Mouse (Mus musculus): Measurements from ENCODE around the gene Gm45837. TPM values are rescaled to one million over a fixed set of nuclear protein-coding genes. Genes with fewer than 3 reads are reported as not detected.

Gene Gm45837
- total RNA-seq, 2 experiments from 2014 or later = 5.7 TPM; not detected in 1

GRCm38 (mm10) chr7:101465850-101466580, 55.3 kb downstream of the Gm45837 start:
- no peak for DNase-seq

- no peak for DNase-seq
Measured at GRCm38 (mm10) chr7:101466581-101467081, 55.9 kb downstream of the Gm45837 start.

- DNase-seq = no peak
Measured at GRCm38 (mm10) chr7:101471423-101471822, 60.7 kb downstream of the Gm45837 start.

GRCm38 (mm10) chr7:101471968-101472480, 61.3 kb downstream of the Gm45837 start:
- DNase-seq = no peak

GRCm38 (mm10) chr7:101472598-101473558, 62.2 kb downstream of the Gm45837 start:
- DNase-seq = no peak

- DNase-seq = no peak
Measured at GRCm38 (mm10) chr7:101474399-101474811, 63.7 kb downstream of the Gm45837 start.

- no peak for DNase-seq
Measured at GRCm38 (mm10) chr7:101476028-101476427, 65.3 kb downstream of the Gm45837 start.

GRCm38 (mm10) chr7:101476493-101476892, 65.8 kb downstream of the Gm45837 start:
- DNase-seq = no peak

- no peak for DNase-seq
Measured at GRCm38 (mm10) chr7:101477200-101477599, 66.5 kb downstream of the Gm45837 start.

GRCm38 (mm10) chr7:101478099-101478498, 67.4 kb downstream of the Gm45837 start:
- DNase-seq = no peak

- no peak for DNase-seq
Measured at GRCm38 (mm10) chr7:101479841-101480240, 69.2 kb downstream of the Gm45837 start.

GRCm38 (mm10) chr7:101480671-101481070, 70.0 kb downstream of the Gm45837 start:
- DNase-seq = no peak

- no peak for DNase-seq
Measured at GRCm38 (mm10) chr7:101481872-101482498, 71.3 kb downstream of the Gm45837 start.

- no peak for DNase-seq
Measured at GRCm38 (mm10) chr7:101482499-101483081, 71.9 kb downstream of the Gm45837 start.

- no peak for DNase-seq
Measured at GRCm38 (mm10) chr7:101483498-101484115, 72.9 kb downstream of the Gm45837 start.

- no peak for DNase-seq
Measured at GRCm38 (mm10) chr7:101487102-101487501, 76.4 kb downstream of the Gm45837 start.

GRCm38 (mm10) chr7:101490952-101491351, 80.3 kb downstream of the Gm45837 start:
- DNase-seq = no peak

GRCm38 (mm10) chr7:101498385-101498784, 87.7 kb downstream of the Gm45837 start:
- DNase-seq = no peak

GRCm38 (mm10) chr7:101499251-101499650, 88.6 kb downstream of the Gm45837 start:
- no peak for DNase-seq

GRCm38 (mm10) chr7:101499701-101500100, 89.0 kb downstream of the Gm45837 start:
- no peak for DNase-seq

GRCm38 (mm10) chr7:101501236-101501635, 90.5 kb downstream of the Gm45837 start:
- DNase-seq = no peak

Data from gastrocnemius, postnatal 25 days (tissue).